Mouse (Mus musculus): Measurements from ENCODE around the gene Emsy. TPM values are rescaled to one million over a fixed set of nuclear protein-coding genes. Genes with fewer than 3 reads are reported as not detected.

Emsy gene
- total RNA-seq (2021): 10 to 100 TPM; 16.7 to 23.8 TPM
- long read RNA-seq, experiment 1, partial matches to known transcripts: 2 of 5 reads
- long read RNA-seq, experiment 1, other reads (novel, unspliced or antisense): 3 of 5 reads
- long read RNA-seq, experiment 2, partial matches to known transcripts: 2 of 3 reads
- long read RNA-seq, experiment 2, other reads (novel, unspliced or antisense): 1 of 3 reads

DNA sequence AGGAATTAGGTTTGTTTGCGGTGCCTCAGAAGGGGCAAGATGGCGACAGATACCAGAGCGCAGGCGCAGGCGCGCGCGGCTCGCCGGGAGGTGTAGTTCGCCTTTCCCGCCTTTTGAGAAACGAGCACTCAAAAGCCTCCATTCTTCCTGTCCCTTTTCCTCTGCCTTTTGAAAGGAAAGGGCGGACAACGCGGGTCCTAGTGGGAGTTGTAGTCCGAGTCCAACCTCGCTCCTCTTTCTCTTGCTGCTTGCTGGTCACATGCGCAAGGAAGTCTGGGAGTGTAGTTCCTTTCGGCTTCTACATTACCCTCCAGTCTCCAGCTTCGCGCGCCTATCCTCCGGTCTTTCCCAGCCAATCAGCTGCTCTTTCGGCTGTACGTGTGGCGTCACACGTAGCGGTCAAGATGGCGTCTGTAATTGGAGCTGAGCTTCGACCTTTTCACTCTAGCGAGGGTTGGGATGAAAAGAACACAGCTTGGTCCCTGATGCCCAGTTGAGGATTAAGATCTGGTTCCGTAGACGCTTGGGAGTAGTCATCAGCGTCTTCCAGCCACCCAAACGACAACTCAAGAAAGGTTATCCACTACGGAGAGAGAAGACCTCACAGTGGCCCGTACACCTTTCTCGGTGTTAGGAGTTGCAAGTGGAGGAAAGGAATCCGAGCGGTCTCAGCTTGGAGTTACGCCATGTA, at the start of gene Emsy:
Gene Emsy, minus strand, starts transcription at position 253 of the 691 bp plus-strand sequence.
- DNase-seq: peak; percentile 95 to 99

DNA sequence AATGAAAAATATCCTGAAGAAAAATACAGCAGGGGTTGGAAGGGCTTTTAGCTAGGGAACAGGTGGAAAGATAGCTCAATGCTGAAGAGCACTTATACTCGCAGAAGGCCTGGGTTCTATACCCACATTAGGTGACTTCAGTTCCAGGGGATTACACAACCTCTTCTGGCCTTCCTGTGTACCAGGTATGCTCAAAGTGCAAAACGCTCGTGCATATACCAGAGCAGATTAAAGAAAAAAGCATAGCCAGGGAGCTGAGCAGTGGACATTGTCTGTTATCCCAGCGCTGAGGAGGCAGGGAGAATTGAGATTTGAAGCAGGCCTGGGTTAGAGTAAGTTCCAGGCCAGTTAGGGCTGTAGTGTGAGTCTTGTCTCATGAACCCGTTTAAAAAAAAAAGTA, 47.7 kb upstream of the Emsy start:
- no peak for DNase-seq

DNA sequence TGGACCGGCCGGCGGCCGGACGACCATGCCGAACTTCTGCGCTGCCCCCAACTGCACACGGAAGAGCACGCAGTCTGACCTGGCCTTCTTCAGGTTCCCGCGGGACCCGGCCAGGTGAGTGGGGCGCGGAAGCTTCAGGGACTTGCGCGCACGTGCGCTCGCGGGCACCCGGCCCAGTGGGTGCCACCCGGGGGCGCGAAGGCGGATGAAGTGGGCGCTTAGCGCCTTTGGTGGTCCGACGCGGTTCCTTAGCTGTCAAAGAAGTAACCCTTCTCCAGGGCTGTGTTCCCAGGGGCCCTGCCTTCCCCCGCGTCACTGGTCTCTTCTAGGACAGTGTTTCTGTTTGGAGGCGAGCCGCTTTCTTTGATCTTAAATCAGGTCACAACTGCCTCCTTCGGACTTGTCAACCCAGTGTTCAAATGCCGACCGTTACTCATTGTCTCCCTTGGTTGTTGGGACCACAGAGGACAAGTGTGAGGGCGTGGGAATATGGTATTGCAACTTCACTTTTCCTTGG, 46.8 kb upstream of the Emsy start:
- peak in 1 of 2 experiments; percentile 44 for DNase-seq

DNA sequence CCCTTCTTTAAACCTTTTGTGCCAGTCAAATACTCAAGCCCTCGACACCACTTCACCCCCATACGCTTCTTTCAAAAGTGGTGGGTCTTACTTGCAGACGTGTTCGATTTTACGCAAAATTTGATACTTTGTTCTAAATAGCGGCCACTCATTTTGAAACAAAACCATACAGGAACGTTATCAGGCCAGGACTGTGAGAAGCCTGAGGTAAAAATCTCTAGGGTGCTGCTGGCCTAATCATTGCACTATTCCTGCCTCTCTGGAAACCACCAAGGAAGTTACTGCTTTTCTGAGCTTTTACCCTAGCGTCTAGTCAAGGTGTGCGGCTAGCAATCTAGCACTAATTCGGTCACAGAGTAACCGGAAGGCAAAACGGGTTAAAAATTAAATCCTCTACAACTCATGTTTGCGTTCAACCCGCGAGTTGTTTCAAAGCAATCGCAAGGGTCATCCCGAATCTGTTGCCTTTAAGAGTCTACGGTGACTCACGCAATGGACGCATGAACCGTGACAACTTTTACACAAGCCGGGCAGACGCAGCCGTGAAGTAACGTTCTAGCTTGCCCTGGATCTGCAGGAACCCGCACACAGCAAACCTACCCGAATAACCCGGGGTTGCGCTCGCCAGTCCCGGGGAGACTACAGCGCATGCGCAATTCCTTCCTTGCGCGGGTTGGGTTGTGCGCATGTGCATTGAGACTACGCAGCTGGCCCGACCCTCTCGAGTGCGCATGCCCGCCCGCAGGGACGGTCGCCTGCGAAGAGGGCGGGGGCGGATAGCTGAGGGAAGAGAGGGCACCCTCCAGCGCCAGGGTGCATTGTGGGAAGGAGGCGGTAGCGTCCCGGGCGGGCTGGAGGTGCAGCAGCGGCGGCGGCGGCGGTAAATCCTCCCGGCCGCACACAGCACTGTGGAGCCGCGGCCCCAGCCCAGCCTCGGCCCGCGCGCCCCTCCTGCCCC, 46.0 kb upstream of the Emsy start, which contains the start of gene Thap12:
Gene Thap12, plus strand, starts transcription at position 821 of the 958 bp plus-strand sequence.
- peak; percentile 99 to 100 for DNase-seq

DNA sequence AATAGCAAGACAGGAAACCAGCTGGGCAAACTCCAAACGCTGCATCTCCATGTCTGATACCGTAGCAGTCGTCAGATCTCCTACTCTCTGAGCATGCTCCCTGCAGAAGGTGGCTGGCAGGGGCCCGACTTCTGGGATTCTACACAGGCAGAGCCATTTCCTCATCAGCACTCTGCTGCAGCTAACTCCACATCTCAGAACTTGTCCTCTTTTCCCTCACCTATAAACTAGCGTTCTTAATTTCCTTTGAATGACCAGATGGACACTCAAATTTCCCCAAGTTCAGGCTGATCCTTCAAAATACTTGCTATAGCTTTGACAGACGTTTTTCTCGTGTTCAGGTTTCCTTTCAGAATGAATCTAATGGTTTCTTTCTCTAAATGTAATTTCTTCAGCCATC, 45.2 kb upstream of the Emsy start:
- DNase-seq: no peak

DNA sequence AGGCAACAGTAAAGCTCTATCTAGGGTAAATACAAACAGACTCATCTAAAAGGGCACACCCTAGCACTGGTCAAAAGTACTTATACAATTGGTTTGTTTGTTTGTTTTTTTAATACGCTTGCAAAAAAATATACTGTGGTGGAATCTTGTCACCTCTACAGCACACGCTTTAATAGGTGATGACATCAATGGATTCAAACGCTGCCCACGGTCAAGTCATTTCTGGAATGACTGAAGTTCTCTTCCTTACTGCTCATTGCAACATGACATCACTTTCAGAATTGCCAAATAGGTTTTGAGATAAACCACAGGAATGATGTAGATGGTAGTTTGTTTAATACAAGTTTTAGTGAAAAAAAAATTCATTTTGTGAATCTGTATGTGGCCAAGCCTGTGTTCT, 42.0 kb upstream of the Emsy start:
- DNase-seq: no peak

DNA sequence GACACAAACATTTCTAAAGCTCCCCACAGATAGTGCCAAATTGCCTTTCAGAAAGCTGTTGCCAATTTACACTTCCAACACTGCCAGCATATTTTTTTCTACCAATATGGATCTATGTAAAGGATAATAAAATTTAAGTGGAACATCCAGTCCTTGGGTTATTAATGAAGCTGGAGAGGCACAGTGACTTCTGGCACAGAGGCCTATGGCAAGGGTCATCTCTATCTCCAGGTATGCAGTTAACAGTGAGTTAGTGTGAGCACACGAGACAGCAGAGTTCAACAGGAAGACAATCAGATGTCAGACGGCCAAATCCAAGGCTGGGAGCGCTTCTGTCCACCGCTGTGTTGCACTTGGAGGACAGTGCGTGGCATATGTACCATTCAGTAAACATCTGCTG, 41.5 kb upstream of the Emsy start:
- DNase-seq: no peak

DNA sequence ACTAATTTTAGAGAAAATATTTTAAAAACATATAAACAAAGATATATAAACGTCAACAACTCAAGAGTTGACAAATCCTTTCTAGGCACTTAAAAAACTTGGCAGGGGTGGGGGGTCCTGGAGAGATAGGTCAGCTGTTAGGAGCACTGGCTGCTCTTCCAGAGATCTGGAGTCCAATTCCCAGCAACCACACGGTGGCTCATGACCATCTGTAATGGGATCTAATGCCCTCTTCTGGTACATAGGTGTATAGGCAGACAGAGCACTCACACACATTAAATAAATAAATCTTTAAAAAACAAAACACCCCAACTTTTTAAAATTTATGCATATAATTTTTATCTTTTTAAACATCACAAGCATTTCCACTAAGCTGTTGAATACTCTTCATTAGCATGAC, 40.9 kb upstream of the Emsy start:
- peak in 1 of 2 experiments; percentile 14 for DNase-seq

DNA sequence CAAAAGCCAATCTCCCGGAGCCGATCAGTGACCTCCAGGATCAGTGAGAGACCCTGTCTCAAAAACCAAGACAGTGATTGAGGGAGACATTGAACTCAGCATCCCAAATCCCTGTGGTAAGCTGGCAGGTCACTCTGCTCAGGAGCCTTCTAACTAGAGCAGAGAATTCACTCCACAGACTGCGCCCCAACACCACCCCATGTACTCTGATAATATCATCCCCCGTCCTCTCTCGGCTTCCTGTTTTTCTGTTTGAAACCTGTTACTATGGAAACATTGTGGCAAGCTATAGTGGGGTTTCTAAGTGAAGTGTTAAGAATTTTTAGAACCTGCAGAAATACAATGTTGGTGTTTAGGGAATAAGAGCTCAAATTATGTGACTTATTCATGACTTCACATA, 37.5 kb upstream of the Emsy start:
- peak in 1 of 2 experiments; percentile 67 for DNase-seq

DNA sequence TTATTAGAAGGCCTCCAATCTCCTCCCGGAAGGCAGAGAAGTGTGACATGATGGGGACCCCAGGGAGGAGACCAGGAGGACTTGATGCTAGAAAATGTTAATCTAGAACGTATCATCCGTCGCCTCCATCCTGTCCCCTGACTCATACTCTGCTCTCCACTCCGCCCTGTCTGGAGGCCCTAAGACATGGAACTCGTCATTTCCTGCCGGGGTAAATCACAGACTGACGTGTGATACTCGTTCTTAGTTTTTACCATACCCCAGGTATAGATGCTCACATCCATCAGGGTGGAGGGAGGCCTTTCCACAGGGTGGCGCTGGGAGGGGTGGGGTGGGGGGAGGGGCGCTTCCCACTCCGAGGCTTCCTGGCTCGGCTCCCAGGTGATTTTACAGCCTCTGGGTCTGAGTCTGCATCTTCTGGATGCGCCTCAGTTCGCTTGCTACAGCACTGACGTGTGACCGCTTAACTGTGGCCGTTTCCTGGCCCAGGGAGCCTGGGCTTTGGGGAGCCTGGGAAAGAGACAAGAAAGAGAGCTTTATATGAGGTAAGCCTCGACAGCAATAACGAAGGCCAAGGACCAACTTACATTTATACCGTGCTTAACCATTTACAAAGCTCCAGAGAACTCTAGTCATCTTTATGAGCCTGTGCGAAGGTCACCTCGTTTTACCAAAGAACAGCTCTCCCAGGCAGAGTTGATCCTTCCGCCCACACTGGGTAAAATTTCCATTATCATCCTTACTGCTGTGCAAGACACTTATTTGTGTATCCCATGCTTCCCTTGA, 36.4 kb upstream of the Emsy start:
- peak; percentile 37 to 48 for DNase-seq

DNA sequence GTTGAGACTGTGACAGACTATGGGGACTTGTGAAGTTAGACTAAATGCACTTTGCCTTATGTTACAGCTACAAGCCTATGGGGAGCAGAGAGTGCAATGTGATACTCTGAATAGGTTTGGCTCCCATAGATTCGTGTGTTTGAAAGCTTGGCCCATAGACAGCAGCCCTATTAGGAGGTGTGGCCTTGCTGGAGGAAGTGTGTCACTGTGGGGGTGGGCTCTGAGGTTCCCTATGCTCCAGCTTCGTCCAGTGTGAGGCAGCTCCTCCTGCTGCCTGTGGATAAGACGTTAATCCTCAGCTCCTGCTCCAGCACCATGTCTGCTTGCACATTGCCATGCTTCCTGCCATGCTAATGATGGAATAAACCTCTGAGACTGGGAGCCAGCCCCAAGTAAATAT, 34.2 kb upstream of the Emsy start:
- peak in 1 of 2 experiments; percentile 22 for DNase-seq

DNA sequence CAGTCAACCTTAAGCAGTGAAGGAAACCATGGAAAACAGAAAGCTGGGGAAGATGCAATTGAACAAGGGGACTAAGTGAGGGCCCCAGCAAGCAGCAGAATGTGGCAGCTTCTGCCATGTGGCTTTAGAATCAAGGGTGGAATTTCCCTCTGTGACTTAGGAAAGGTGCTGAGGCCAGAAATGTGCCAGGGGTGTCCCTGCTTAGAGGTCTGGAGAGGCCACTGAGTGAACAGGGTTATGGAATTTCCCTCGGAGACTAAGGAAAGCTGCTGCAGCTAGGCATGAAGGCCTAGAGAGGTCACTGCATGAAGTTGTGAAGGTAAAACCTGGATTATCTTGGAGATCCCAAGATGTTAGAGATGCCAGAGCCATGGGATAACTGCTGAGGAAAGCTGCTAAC, 33.5 kb upstream of the Emsy start:
- DNase-seq: no peak

DNA sequence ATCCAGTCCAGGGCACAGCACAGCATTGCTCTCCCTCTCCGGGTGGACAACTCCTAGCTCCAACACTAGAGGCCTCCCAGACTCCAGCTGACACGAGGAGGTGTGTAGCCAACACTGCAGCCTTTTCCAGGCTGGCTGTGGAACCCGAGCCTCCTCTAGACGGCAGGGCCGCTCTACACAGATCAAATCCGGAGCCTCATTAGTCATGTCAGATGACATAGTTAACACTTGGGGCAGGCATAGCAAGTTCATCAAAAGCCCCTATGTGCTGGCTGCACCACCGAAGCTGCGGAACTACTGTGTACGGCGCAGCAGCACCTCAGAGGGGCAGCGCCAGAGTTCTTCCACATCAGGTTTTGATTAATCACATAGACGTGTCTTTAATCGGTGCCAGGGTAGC, 29.3 kb upstream of the Emsy start:
- DNase-seq: no peak

DNA sequence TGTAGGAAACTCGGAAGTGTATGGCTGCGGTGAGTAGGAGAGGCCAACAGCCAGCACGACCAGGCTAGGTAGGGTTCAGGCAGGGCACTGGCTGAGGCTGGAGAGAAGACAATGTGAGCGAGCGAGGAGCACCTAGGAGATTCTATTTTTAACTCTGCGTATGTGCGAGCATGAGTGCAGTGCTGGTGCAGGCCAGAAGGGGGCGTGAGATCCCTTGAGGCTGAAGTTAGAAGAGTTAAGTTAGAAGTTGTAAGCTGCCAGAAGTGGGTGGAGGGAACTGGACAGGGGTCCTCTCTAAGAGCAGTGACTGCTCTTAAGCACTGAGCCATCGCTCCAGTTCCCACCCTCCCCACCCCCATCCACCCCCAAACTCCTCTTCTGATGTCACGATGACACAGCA, 26.2 kb upstream of the Emsy start:
- DNase-seq: no peak

DNA sequence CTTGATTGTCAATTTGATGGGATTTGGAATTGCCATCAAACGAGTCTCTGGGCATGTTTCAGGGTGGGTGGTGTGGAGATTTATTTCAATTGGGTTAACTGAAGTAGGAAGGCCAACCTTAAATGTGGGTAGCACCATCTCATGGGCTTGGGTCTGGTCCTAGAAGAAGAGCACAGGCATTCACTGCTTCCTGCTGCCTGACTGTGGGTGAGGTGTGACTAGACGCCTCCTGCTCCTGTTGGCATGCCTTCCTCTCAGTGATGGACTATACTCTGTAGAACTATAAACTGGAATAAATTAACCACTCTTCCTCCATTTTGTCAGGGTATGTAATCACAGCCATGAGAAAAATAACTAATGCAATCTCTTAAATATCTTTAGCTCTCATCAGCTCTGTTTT, 24.1 kb upstream of the Emsy start:
- DNase-seq: no peak

DNA sequence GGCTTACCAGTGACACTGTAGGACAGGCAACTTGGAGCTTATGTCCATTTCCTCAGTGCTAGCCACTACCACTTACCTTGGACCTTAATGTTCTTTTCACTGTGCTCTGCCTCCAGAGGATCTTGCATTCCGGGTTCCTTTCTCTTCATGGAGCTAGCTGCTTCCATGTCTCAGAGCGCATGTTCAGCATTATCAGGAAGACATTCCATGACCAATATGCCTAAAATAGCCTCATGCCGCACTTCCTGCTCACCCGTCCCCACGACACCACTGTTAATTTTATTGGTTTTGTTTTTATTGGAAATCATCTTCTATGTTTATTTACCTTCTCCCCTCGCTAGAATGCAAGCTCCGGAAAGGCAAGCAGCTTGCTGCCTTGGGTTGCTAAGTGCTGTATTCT, 21.9 kb upstream of the Emsy start:
- peak; percentile 58 to 68 for DNase-seq

DNA sequence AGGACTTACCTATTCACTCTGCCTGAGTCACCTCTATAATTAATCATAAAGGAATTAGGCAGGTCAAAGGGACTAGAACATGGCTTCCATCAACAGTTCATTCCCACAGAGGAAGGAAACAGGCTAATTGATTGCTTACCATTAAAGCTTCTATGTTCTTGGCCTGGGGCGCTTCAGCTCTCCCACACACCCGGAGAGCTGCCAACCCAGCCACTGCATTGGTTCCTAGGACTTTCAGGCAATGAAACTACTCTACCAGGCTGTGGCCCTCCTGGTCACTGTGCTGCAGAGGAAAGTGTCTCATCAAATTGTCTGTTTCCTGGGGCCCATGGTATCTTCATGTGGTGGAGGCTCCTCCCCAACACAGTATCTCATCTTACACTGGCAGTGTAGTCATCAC, 20.9 kb upstream of the Emsy start:
- DNase-seq: no peak

DNA sequence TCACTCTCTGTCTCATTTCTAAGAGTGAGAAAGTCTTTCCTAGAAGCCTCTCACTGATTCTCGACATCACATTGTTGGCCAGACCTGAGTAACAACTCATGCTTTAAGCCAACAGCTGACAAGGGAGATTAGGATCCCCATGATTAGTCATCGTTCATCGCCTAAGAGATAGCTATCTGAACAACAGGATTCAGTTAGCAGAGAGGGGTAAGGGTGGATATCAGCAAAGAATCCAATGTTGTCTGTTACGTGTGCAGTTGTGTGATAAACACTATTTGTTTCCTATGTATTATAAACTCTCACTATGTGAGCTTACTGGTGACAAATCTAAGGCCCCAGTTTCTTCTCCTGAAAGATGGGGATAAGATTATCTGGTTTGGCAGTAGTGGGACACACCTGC, 17.8 kb upstream of the Emsy start:
- no peak for DNase-seq

DNA sequence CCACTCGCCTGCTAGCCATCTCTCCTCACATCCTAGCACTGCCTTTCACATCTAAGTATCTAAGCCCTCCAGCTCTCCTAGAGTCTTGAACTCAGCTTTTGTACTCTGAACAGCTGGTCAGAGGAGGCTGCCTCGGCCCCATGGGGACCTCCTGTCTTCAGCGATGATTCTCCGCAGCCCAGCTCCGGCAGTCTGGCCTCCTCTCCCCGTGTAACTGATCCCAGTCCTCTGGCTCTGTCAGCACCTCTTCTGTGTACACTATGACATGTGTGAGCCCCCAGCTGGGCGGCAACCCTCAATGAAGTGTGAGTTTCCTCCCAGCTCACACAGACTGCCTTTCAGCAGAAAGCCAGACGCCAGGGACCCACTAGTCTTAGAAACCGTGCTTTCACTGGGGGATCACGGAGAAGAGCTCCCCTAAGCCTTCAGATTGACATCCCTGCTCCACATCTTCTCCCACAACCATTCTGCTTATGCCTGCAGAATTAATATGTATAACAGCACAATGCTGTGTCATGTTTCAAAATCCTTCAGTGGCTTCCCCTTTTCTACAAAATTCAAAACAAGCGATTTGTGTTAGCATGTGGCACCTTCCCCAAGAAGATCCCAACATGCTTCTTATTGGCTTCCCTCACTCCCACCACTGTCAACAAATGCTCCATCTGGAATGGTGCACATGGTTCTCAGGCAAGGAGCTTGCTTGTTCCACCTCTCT, 15.8 kb upstream of the Emsy start:
- DNase-seq: peak; percentile 67 to 79

DNA sequence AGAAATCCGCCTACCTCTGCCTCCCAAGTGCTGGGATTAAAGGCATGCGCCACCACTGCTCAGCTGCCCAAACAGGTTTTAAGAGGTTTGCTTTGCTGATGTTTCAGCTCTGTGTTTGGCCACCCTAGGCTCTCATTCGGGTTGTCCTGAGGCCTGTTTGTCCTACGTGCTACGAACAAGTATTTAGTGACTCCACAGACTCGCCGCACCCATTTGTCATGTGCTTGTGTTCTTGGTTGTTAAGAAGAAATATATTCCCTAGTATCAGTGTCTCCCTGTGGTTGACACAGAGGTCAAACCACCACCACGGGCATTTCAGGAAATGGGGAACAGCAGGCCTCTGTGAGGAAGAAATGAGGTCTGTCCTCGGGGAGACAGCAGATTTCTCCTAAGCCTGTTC, 14.8 kb upstream of the Emsy start:
- DNase-seq: no peak

DNA sequence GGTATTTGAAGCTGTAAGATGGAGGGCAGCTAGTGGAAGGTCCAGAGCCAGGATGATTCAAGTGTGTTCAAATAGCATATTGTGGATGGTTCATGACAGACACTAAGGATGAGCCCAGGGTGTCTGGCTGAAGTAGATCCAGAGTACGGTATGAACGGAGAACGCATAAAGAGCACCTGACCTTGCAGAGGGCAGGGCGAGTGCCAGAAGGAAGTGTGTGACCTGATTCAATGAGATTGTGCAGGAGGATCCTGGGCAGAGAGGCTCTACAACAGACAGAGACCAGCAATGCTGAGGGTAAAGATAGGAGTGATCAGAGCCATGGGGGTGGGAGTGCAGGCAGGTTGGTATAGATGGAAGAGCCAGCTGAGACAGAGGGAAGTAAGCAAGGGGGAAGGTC, 14.2 kb upstream of the Emsy start:
- no peak for DNase-seq

Measured in heart, adult 18-20 months (tissue).